Mouse (Mus musculus) embryonic facial prominence, embryonic 10.5 days (tissue): ENCODE data around the gene Kmt5b. TPM values are rescaled to one million over a fixed set of nuclear protein-coding genes. Genes with fewer than 3 reads are reported as not detected.

Experiments used
- DNase-seq: peaks from one replicate; pipeline ENCODE4 v3.0.0-alpha.2; 2017; ENCODE audit warnings: low spot score
- H3K27ac ChIP-seq: fragments of 300-500 bp; sonication (generic); replicated peaks from 2 replicates; pipeline ENCODE4 v1.5.1; 2016; ENCODE audit warnings: mild to moderate bottlenecking
- H3K27me3 ChIP-seq: fragments of 300-500 bp; sonication (generic); replicated peaks from 2 replicates; pipeline ENCODE4 v1.6.1; 2016; ENCODE audit warnings: low read depth, mild to moderate bottlenecking; ENCODE audit not compliant: poor library complexity, severe bottlenecking
- H3K36me3 ChIP-seq: fragments of 300-500 bp; sonication (generic); replicated peaks from 2 replicates; pipeline ENCODE4 v1.6.1; 2016; ENCODE audit warnings: mild to moderate bottlenecking, moderate library complexity
- H3K4me1 ChIP-seq: fragments of 300-500 bp; sonication (generic); 2 replicates; pipeline ENCODE4 v1.6.1; 2016
- H3K4me3 ChIP-seq: fragments of 300-500 bp; sonication (generic); 2 replicates; pipeline ENCODE4 v1.5.1; 2016; ENCODE audit warnings: mild to moderate bottlenecking, moderate library complexity
- H3K9me3 ChIP-seq: fragments of 300-500 bp; sonication (generic); 2 replicates; pipeline ENCODE4 v1.6.1; 2016; ENCODE audit warnings: mild to moderate bottlenecking
- WGBS: fragments of 180-500 bp; shearing (Covaris S2); methylation state at CpG from one replicate; pipeline ENCODE4 v1.1.7; 2016; 5-methylcytosine and 5-hydroxymethylcytosine counted together
- polyA plus RNA-seq: library from polyadenylated mRNA; unstranded; fragments of >200 nt; fragmentation: Nextera tagmentation; extraction: Ambion mirVana; gene quantifications from 2 replicates; pipeline ENCODE4 v1.2.1, GENCODE M21; 2016

The Kmt5b gene
- polyA plus RNA-seq, 1 experiment from 2014 or later = 31.2 TPM

DNA sequence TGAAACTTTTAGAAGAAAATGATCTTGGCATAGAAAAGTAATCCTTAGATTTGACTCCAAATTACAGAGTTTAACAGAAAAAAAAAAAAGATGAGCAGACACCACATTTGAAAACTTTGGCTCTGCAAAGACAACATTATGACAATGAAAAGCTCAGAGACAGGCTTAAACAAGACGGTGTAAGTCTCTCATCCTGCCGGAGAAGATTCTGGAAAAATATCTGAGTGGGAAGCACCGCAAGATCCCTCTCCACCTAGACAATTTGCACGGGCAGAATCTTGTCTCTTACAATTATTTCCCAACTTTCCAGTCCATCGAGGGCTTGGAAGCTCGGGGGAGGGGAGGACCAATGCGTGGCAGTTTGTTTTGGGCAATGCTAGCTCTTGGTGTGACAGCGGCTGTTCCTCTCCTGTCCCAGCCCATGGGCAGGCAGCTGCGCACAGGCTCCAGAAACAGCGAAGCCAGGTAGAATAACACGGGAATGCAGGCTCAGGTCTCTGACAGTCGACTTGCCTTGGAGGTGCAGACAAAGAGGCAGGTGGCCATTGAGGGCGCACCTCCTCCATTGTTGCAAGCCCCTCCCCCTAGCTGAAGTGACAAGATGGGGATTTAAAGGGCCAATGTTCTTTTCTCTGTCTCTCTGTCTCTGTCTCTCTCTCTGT, 23.2 kb upstream of the Kmt5b start:
- peaks cover 16% of the 10 kb centered on the region for H3K4me1 ChIP-seq
- H3K27ac ChIP-seq = peak overlapping the region; percentile 88
- H3K36me3 ChIP-seq = no peaks in the 10 kb centered on the region
- peak overlapping the region; percentile 60 for H3K4me3 ChIP-seq
- no peaks in the 10 kb centered on the region for H3K27me3 ChIP-seq
- peaks cover 12% of the 10 kb centered on the region for H3K9me3 ChIP-seq
- DNase-seq = peak; percentile 73
- 7% methylated on average over 13 of the region's 13 CpGs for WGBS

DNA sequence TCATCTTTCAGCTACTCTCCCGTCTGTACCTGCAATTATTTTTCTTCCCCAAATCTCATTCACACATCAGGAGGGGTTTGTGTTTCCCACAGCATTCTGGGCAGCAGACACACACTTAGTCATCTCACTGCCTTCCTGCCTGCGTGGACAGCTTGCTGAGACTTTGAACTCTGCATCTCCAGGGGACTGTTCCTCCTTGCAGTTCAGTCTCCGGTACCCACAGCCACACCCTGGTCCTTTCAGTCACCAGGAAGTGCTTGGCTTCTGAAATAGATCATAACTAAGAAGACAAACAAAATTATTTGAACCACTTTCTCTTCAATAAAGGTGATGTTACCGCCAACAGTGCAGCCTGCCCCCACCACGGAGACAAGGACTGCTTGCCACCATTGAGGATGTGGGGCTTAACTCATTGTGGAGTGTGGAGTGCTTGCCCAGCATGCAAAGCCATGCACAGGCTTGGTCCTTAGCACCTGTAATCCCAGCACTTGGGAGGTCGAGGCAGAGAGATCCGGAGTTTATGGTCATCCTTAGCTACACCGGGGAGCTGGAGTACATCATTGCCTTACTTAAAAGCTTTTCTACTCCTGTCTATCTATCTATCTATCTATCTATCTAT, 14.5 kb upstream of the Kmt5b start:
- peaks cover 8% of the 10 kb centered on the region for H3K9me3 ChIP-seq
- no peaks in the 10 kb centered on the region for H3K27me3 ChIP-seq
- no peak for DNase-seq
- no peak overlapping the region for H3K27ac ChIP-seq
- WGBS = 64% methylated on average over 8 of the region's 8 CpGs
- no peak overlapping the region for H3K4me3 ChIP-seq
- no peaks in the 10 kb centered on the region for H3K36me3 ChIP-seq
- no peaks in the 10 kb centered on the region for H3K4me1 ChIP-seq

DNA sequence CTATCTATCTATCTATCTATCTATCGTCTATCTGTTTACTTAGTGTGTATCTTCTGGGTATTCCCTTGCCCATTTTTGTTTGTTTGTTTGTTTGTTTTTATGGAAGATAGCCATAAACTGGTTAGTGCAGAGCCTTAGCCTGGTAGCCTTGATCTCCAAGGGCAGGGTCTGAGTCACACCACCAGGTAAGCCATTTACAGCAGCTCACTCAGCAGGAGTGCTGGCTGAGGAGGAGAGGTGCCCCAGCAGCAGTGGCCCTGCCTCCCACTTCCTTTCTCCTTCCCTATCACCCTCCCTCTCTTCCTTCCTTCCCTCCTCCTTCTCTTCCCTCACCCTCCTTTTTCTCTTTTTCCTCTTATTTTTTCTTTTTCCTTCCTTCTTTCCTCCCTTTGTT, 14.0 kb upstream of the Kmt5b start:
- no peak for DNase-seq
- H3K4me1 ChIP-seq = no peaks in the 10 kb centered on the region
- H3K4me3 ChIP-seq = no peak overlapping the region
- H3K9me3 ChIP-seq = peaks cover 7% of the 10 kb centered on the region
- no peaks in the 10 kb centered on the region for H3K27me3 ChIP-seq
- H3K36me3 ChIP-seq = no peaks in the 10 kb centered on the region
- WGBS = 82% methylated on average over 1 of the region's 1 CpGs
- no peak overlapping the region for H3K27ac ChIP-seq

DNA sequence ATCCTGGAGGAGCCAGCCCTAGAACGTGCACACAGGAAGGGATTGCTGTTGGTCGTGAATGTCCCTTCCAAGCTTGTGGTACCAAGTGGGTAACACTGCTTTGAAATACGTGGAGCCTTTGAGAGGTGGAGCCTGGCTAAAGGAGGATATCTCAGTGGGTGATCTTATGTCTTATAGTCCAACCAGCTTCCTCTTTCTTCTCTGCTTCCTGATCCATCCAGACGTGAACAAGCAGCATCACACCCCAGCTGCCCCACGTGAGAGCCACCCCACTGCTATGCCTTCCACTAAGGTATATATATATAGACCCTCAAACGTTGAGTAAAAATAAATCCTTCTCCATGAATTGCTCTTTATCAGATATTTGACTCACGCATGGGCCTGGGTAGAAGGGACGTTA, 13.5 kb upstream of the Kmt5b start:
- no peaks in the 10 kb centered on the region for H3K27me3 ChIP-seq
- peaks cover 3% of the 10 kb centered on the region; the same call in 1 of the 2 replicates for H3K9me3 ChIP-seq
- H3K27ac ChIP-seq = no peak overlapping the region
- no peaks in the 10 kb centered on the region for H3K36me3 ChIP-seq
- no peak overlapping the region for H3K4me3 ChIP-seq
- no peak for DNase-seq
- 63% methylated on average over 8 of the region's 8 CpGs for WGBS
- no peaks in the 10 kb centered on the region for H3K4me1 ChIP-seq

DNA sequence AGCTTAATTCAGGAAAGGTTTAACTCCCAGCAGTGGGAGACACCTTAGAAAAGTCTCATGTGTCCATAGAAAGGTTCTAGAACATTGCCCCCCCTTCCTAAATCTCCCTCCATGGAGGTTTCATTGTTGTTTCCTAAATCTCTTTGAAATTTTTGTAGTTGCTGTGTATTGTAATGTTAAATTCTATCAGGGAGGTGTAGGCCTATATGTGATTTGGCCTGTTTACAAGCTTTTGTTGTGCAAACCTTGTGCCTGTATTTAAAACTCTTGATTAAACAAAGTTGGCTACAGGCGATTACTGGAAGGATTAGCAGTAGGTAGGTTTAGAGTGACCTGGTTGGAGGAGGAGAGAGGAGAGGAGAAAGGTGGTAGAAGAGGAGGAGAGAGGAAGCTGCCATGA, 9.4 kb upstream of the Kmt5b start:
- H3K27me3 ChIP-seq = no peaks in the 10 kb centered on the region
- WGBS = 52% methylated on average over 1 of the region's 1 CpGs
- no peaks in the 10 kb centered on the region for H3K36me3 ChIP-seq
- H3K4me1 ChIP-seq = no peaks in the 10 kb centered on the region
- H3K27ac ChIP-seq = no peak overlapping the region
- no peaks in the 10 kb centered on the region for H3K9me3 ChIP-seq
- DNase-seq = no peak
- no peak overlapping the region for H3K4me3 ChIP-seq

DNA sequence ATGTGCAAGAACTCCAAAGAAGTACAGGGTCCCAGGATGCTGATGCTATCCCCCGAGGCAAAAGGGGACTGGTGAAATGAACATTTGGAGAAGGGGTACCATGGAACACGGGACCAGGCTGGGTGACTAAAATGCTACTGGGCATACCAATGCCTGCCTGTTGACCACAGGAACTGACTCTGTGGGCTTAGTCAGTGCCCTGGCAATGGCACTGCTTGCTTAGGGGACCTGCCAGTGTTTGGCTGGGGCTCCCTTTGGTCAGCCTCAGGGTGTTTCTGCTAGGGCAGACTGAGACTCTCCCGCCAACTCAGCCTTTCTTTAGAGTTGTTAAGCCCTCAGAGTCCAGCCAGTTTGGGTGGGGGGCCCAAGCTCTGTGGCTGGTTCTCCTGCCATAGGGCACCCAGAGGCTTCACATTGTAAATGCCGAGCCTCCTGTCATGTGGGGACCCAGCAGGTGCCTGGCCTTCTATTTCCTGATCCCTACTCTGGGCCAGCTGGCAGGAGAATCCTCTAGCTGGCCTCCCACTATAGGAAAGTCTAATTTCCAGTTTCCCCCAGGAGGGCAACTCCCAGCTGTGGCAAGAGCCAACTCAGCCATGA, 1.9 kb upstream of the Kmt5b start:
- H3K4me1 ChIP-seq = peaks cover 19% of the 10 kb centered on the region
- H3K27me3 ChIP-seq = no peaks in the 10 kb centered on the region
- DNase-seq = no peak
- 84% methylated on average over 4 of the region's 4 CpGs for WGBS
- H3K9me3 ChIP-seq = no peaks in the 10 kb centered on the region
- H3K27ac ChIP-seq = no peak overlapping the region
- peaks cover 6% of the 10 kb centered on the region; the same call in 1 of the 2 replicates for H3K36me3 ChIP-seq
- H3K4me3 ChIP-seq = no peak overlapping the region

DNA sequence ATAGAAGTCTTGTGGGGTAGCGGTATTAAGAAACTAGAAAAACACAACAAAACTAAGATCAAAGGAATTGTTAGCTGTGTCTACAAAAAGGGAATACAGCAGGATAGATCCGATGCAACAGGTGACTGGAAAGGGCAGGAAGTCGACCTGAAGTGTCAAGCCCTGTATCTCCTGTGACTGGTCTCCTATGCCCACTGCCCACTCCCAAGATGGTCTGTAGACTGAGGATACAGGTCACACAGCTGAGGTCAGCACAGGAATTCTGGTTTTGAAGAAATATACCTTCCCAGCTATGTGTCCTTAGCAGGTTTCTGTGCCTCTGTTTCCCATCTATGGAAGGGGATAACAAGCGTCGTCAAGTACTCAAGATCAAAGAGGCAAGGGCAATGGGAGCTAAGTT, 843 bp upstream of the Kmt5b start:
- WGBS = 89% methylated on average over 5 of the region's 5 CpGs
- H3K27me3 ChIP-seq = no peaks in the 10 kb centered on the region
- no peak overlapping the region for H3K27ac ChIP-seq
- no peak for DNase-seq
- H3K9me3 ChIP-seq = no peaks in the 10 kb centered on the region
- H3K4me1 ChIP-seq = peaks cover 19% of the 10 kb centered on the region
- peaks cover 8% of the 10 kb centered on the region for H3K36me3 ChIP-seq
- H3K4me3 ChIP-seq = peak overlapping the region; percentile 99

DNA sequence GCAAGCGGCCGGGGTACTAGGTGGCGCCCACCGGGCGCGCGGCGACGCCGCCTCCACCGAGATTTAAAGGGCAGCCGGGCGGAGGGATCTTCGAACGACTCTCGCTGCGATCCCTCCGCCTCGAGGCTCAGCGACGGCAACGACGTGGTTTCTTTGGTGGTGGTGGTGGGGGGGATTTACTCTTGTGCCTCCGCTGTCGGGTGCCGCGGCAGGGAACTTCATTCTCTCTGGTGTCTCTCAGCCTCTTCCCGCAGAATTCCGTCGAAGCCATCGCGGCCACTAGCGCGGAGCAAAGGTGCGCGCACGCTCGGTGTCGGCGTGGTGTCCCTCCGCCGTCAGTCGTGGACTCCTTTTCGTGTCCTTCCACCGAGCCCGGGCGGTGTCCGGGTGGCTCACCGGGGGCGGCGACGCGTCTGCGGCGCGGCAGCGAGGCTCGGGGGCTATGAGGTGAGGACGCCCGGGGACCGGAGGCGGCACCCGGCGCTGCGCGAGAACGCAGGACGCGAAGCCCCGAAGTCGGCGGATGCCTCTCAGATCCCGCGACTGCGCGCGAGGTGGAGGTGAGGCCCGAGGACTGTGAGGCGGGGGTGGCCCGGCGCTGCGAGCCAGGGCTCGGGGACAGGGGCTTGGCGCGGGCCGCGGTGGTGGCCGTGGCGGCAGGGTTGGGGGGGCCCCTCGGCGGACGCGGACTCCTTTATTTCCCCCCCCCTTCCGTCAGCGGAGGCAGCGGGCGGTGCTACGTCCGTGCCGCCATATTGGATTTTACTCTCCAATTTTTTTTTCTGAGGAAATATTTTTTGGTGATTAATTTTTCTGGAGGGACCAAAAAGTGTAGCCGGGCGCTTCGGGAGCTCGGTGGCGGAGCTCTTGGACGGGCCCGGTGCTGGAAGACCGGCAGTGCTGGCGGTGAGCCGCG, 818 bp downstream of the Kmt5b start:
- under 1% methylated on average over 111 of the region's 111 CpGs for WGBS
- H3K4me3 ChIP-seq = peak overlapping the region; percentile 99
- DNase-seq = peak; percentile 92

DNA sequence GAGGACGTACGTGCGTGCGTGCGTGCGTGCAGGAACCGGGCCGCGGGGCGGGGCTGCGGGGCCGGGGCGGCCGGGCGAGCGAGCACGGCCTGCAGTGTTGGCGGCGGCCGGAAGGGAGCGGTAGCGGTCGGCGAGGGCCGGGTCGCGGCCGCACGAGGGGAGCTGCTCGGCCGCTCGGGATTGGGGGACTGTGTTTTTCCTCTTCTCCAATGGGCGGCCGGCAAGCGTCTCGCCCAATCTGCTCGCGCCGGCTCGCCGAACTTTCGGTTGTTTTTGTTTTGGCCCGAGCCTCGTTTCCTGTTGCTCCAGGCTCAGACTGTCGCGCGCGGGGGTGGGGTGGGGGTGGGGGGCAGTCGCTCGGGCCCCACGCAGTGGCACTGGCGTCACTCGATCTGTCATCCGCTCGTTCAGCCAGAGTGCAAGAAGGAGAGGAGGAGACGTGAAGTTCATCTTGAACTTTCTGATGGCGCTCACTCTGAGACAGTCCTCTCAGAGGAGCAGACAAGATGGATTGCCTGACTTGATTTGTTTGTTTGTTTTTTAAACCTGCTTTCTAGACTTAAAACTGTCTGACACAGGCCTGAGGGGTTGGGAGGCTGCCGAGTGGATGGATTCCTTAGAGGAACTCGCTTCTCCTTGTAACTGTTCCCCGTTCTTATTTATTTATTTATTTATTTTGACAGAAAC, 1.6 kb downstream of the Kmt5b start:
- Histone ChIP-seq H3K27me3 (no peaks in the 10 kb centered on the region), H3K27ac (peak overlapping the region; percentile 100), H3K36me3 (peaks cover 17% of the 10 kb centered on the region), H3K4me1 (peaks cover 19% of the 10 kb centered on the region), H3K9me3 (no peaks in the 10 kb centered on the region), H3K4me3 (peak overlapping the region; percentile 99)
- peak; percentile 95 for DNase-seq
- 2% methylated on average over 60 of the region's 60 CpGs for WGBS

More for the DNA sequence above, 818 bp downstream of the Kmt5b start:
- Histone ChIP-seq H3K27me3 (no peaks in the 10 kb centered on the region), H3K36me3 (peaks cover 9% of the 10 kb centered on the region), H3K4me1 (peaks cover 19% of the 10 kb centered on the region), H3K27ac (peak overlapping the region; percentile 100), H3K9me3 (no peaks in the 10 kb centered on the region)

DNA sequence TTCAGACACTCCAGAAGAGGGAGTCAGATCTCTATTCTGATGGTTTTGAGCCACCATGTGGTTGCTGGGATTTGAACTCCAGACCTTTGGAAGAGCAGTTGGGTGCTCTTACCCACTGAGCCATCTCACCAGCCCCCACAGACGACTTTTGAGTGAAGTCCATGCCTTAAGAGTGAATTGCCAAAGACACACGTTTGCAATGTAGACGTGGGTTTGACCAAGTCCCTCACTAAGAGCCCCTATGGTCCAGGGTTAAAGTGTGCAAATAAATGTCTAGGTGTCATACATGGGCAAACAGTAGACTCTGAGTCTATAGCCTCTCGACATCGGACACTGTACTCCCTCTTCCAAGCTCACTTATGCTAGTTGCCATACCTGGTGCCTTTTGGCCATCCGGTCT, 2.3 kb downstream of the Kmt5b start:
- H3K4me3 ChIP-seq = peak overlapping the region; percentile 99
- peaks cover 23% of the 10 kb centered on the region for H3K36me3 ChIP-seq
- H3K4me1 ChIP-seq = peaks cover 19% of the 10 kb centered on the region
- 86% methylated on average over 6 of the region's 6 CpGs for WGBS
- H3K27me3 ChIP-seq = no peaks in the 10 kb centered on the region
- H3K9me3 ChIP-seq = no peaks in the 10 kb centered on the region
- no peak overlapping the region for H3K27ac ChIP-seq
- DNase-seq = no peak

DNA sequence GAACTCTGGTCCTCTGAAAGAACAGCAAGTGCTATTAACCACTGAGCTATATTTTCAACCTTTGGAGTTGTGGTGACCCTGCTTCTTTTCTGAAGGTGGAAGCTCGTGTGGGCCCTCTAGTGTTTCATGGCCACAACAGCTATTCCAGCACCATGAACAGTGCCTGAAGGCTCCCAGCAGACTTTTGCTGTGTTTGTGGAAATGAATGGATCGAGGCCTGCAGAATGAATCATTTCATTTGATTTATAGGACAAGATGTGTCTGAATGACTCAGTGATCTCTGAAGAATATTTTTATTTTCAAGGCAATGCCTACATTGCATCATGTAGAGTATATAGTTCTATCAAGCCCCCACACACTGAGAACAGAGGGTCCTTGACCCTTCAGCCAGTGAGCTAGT, 6.9 kb downstream of the Kmt5b start:
- no peaks in the 10 kb centered on the region for H3K27me3 ChIP-seq
- peaks cover 8% of the 10 kb centered on the region for H3K4me1 ChIP-seq
- H3K4me3 ChIP-seq = no peak overlapping the region
- DNase-seq = no peak
- H3K27ac ChIP-seq = no peak overlapping the region
- 71% methylated on average over 2 of the region's 2 CpGs for WGBS
- H3K36me3 ChIP-seq = peaks cover 35% of the 10 kb centered on the region
- no peaks in the 10 kb centered on the region for H3K9me3 ChIP-seq

DNA sequence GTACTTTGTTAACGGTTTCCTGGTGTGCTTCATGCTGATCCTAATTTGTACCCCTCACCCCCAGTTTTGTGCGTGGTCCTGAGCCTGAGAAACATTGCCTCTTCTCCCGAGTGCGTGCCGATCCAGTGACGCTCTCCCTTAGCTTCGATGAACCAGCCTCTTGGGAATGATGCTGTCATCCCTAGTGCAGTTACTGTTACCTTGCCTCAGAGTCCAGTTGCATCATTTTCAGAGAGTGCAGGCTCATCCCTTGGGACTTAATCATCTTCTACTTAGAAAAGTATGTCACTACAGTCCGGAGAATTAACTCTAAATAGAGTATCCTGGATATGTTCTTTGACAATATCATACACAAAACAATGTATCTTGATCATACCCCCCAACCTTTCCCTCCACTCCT, 11.5 kb downstream of the Kmt5b start:
- 90% methylated on average over 8 of the region's 8 CpGs for WGBS
- no peak overlapping the region for H3K4me3 ChIP-seq
- no peaks in the 10 kb centered on the region for H3K27me3 ChIP-seq
- no peaks in the 10 kb centered on the region for H3K9me3 ChIP-seq
- no peaks in the 10 kb centered on the region for H3K4me1 ChIP-seq
- H3K36me3 ChIP-seq = peaks cover 47% of the 10 kb centered on the region
- no peak for DNase-seq
- H3K27ac ChIP-seq = no peak overlapping the region
